Mouse (Mus musculus): Measurements from ENCODE around the gene Arhgap36. TPM values are rescaled to one million over a fixed set of nuclear protein-coding genes. Genes with fewer than 3 reads are reported as not detected.
A peak's percentile ranks its signal among the peaks of the same experiment; 100 is the strongest.

Gene Arhgap36
- polyA plus RNA-seq (2015; fragmentation: Nextera tagmentation; extraction: Ambion mirVana), result 7.4 and 8.9 TPM in 2 replicates

GRCm38 (mm10) chrX:49463442-49463970, at the start of gene Arhgap36:
Arhgap36 (plus strand) TSS chrX:49463945.
- no peak within 1 kb of the TSS for H3K4me2 ChIP-seq
- no peaks in the 10 kb centered on the region for H3K4me1 ChIP-seq (replicated peaks)
- H3K4me3 ChIP-seq, result no peak within 1 kb of the TSS
- H3K27ac ChIP-seq (replicated peaks), result no peak within 1 kb of the TSS
- H3K36me3 ChIP-seq, result no peaks in the 10 kb centered on the region
- WGBS, result 72% methylated on average over 6 of the region's 6 CpGs
- no peak within 1 kb of the TSS for H3K9ac ChIP-seq
- H3K27me3 ChIP-seq, result no peaks in the 10 kb centered on the region
- no peak for ATAC-seq (ENCODE audit: low FRiP score, low read depth)
- H3K9me3 ChIP-seq, result no peaks in the 10 kb centered on the region

- Histone ChIP-seq H3K4me3 (no peak overlapping the region), H3K4me1 (replicated peaks) (no peaks in the 10 kb centered on the region), H3K27me3 (no peaks in the 10 kb centered on the region), H3K4me2 (no peak overlapping the region), H3K27ac (replicated peaks) (no peak overlapping the region), H3K9ac (no peak overlapping the region), H3K36me3 (no peaks in the 10 kb centered on the region), H3K9me3 (no peaks in the 10 kb centered on the region)
- 59% methylated on average over 10 of the region's 10 CpGs for WGBS
- ATAC-seq (ENCODE audit: low FRiP score, low read depth), result no peak
Measured at GRCm38 (mm10) chrX:49457781-49458180, 6.0 kb upstream of the Arhgap36 start.

DNA sequence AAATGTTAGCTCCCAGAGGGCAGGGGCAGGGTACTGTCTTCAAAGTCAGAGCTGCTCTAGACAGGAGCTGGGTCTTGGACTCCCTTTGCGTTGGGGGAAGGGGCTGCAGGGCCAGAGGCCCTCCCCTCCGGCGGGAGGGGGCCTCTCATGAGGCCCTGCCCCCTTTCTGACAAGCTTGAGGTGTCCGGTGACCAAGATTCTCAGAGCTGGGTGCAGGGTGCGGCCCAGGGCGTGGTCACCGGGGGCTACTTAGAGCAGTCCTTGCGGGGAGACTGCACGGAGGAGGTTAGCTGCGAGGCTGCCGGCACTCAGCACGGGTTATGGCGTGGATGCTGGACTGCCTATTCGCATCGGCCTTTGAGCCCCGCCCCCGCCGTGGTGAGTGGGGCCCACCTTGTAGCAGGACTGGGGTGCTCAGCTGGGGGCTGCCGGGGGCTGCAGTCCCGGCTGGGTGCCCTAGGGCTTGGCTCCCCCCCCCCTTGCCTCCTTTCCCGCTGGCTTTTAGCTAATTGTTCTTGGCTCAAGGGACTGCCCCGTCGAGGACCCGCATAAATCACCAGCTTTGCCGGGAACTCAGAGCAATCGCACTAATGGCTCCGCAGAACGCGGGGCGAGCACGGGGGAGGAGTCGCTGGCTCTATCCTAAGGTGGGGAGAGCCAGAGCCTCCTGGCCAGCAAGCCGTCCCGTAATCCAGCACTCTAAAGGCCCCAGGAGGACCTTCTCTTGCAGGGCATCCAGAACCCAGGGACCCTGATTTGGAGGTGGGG, 6.7 kb downstream of the Arhgap36 start:
- no peaks in the 10 kb centered on the region for H3K4me1 ChIP-seq (replicated peaks)
- H3K9me3 ChIP-seq, result no peaks in the 10 kb centered on the region
- ATAC-seq (ENCODE audit: low FRiP score, low read depth), result peak; percentile 84

GRCm38 (mm10) chrX:49479968-49480809, 16.4 kb downstream of the Arhgap36 start:
- Histone ChIP-seq H3K27ac (replicated peaks) (no peak overlapping the region; the same call in 1 of the 2 replicates), H3K9ac (peak overlapping the region; percentile 31), H3K4me1 (replicated peaks) (peaks cover 14% of the 10 kb centered on the region; the same call in 1 of the 2 replicates), H3K4me2 (peak overlapping the region; percentile 62), H3K27me3 (no peaks in the 10 kb centered on the region), H3K36me3 (no peaks in the 10 kb centered on the region), H3K4me3 (peak overlapping the region; percentile 39), H3K9me3 (no peaks in the 10 kb centered on the region)
- 15% methylated on average over 23 of the region's 29 CpGs for WGBS
- ATAC-seq (ENCODE audit: low FRiP score, low read depth), result peak; percentile 85

More for the DNA sequence above, 6.7 kb downstream of the Arhgap36 start:
- peak overlapping the region; percentile 69 for H3K4me2 ChIP-seq
- H3K27ac ChIP-seq (replicated peaks), result no peak overlapping the region
- 0 out of 2 replicates have a peak overlapping the region, but pooled peaks have one; percentile 19 for H3K9ac ChIP-seq
- peak overlapping the region; percentile 37 for H3K4me3 ChIP-seq
- H3K36me3 ChIP-seq, result no peaks in the 10 kb centered on the region
- no peaks in the 10 kb centered on the region for H3K27me3 ChIP-seq
- 26% methylated on average over 29 of the region's 34 CpGs for WGBS

DNA sequence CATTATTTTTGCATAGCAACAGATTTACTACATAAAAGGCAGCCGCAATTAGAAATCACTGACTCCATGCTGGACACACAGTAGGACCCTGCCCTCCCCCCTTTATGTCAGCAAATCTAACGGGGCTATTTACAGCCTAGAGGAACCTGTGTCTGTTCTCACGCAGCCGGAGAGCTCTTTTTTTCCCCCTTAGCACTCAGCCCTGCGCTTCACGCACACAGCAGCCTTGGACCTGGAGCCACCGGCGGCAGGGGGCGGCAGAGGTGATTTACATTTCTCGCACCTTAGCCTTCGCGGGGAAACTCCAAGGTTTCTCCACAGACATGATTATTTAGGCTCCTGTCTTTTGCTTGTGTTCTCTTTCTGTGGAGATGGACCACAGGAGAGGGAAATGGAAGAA, 17.1 kb downstream of the Arhgap36 start:
- H3K9me3 ChIP-seq, result no peaks in the 10 kb centered on the region
- H3K4me1 ChIP-seq (replicated peaks), result peaks cover 14% of the 10 kb centered on the region; the same call in 1 of the 2 replicates
- H3K4me3 ChIP-seq, result peak overlapping the region; percentile 39
- no peaks in the 10 kb centered on the region for H3K36me3 ChIP-seq
- 18% methylated on average over 12 of the region's 12 CpGs for WGBS
- peak overlapping the region; percentile 62 for H3K4me2 ChIP-seq
- ATAC-seq (ENCODE audit: low FRiP score, low read depth), result peak; percentile 70
- H3K9ac ChIP-seq, result no peak overlapping the region
- 0 out of 2 replicates have a peak, but pooled peaks cover 3% of the 10 kb centered on the region for H3K27me3 ChIP-seq
- no peak overlapping the region for H3K27ac ChIP-seq (replicated peaks)

DNA sequence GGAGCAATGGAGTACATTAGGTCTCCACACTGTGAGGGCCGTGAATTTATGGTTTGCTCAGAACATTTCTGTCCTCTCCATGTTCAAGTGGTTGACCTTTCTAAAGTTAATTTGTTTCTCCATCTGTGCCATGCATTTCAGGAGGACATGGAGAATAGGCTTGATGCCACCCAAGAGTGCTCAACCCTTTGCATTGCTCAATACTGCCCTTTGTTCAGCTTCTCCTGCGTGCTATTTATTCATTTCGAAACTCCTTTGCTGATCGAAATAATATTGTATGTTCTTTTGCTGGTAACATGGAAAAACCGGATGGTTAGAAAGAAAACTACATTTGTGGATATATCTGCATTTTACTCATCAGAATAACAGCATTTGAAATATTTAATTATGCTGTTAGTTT, 25.4 kb downstream of the Arhgap36 start:
- ATAC-seq (ENCODE audit: low FRiP score, low read depth), result no peak
- WGBS, result 84% methylated on average over 5 of the region's 5 CpGs
- no peak overlapping the region for H3K4me2 ChIP-seq

DNA sequence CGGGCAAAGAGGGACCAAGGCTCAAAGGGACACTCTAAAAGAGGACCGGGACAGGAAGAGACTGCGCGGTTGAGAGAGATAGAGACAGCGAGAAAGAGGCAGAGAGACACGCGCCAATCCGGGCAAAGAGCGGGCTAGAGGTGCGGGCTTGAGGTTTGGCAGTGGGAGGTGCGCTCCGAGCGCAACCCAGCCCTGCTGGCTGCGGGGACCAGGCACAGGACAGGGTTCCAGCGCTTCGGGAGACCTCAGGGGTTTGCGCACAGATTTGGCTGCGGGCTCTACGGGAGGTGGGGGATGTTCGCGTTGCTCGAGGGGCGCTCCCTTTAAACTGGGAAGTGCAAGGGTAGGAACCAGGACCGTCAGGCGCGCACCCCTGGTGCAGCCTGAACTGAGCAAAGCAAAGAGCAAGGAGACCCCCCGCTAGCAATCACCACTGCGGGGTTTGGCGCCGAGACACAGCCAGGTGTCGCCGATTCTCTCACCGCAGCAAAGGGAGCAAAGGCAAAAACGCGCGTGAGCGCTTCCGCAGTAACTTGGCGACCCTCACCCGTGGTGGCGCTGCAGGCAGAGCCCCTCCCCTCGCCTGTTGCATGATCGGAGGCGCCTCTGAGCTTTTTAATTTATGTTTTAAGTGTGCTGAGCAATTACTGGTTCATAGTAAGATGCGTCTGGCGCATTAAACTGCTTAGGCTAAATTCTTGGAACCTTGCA, 30.1 kb downstream of the Arhgap36 start:
- Histone ChIP-seq H3K27me3 (0 out of 2 replicates have a peak, but pooled peaks cover 7% of the 10 kb centered on the region), H3K36me3 (no peaks in the 10 kb centered on the region), H3K4me2 (peak overlapping the region; percentile 72), H3K27ac (replicated peaks) (no peak overlapping the region), H3K9me3 (no peaks in the 10 kb centered on the region), H3K4me3 (peak overlapping the region; percentile 39), H3K4me1 (replicated peaks) (no peaks in the 10 kb centered on the region; the same call in 1 of the 2 replicates), H3K9ac (no peak overlapping the region)
- 21% methylated on average over 46 of the region's 46 CpGs for WGBS
- ATAC-seq (ENCODE audit: low FRiP score, low read depth), result peak; percentile 45; the same call in 1 of the 2 replicates

More for the DNA sequence above, 25.4 kb downstream of the Arhgap36 start:
- Histone ChIP-seq H3K27me3 (0 out of 2 replicates have a peak, but pooled peaks cover 6% of the 10 kb centered on the region), H3K36me3 (no peaks in the 10 kb centered on the region), H3K4me1 (replicated peaks) (peaks cover 3% of the 10 kb centered on the region; the same call in 1 of the 2 replicates), H3K9ac (no peak overlapping the region), H3K4me3 (no peak overlapping the region), H3K9me3 (no peaks in the 10 kb centered on the region), H3K27ac (replicated peaks) (no peak overlapping the region)

Other genes with a start within 250 kb of the Arhgap36 start
- gene Enox2, start 175.7 kb upstream of the Arhgap36 start, polyA plus RNA-seq (2015; fragmentation: Nextera tagmentation; extraction: Ambion mirVana), result 8.9 and 9.0 TPM in 2 replicates
- gene Olfr1320, start 208.4 kb downstream of the Arhgap36 start, polyA plus RNA-seq (2015; fragmentation: Nextera tagmentation; extraction: Ambion mirVana), result not detected in 2 replicates